Mouse (Mus musculus) gastrocnemius, postnatal 36 days (tissue): ENCODE measurements around the gene Egr4. TPM values are rescaled to one million over a fixed set of nuclear protein-coding genes. Genes with fewer than 3 reads are reported as not detected.

Source experiments
- DNase-seq, 2 experiments: peaks; one replicate each; pipeline ENCODE4 v3.0.0; 2022
- intact Hi-C: fragments of 180-260 bp; cut with DNase I; formaldehyde crosslinking; loops from one replicate; pipeline ENCODE4 v1.15.1; 2025
- long read RNA-seq, 2 experiments: library from polyadenylated mRNA; stranded (forward); transcript quantifications; one replicate each; pipeline ENCODE4 v2.0.0; 2021
- total RNA-seq, 2 experiments: library from RNA; stranded (reverse); gene quantifications; 2 replicates each; pipeline ENCODE4 v1.2.3; 2021

Egr4 gene
- total RNA-seq: not detected
- long read RNA-seq, experiment 1: 0 reads
- long read RNA-seq, experiment 2: 0 reads

DNA sequence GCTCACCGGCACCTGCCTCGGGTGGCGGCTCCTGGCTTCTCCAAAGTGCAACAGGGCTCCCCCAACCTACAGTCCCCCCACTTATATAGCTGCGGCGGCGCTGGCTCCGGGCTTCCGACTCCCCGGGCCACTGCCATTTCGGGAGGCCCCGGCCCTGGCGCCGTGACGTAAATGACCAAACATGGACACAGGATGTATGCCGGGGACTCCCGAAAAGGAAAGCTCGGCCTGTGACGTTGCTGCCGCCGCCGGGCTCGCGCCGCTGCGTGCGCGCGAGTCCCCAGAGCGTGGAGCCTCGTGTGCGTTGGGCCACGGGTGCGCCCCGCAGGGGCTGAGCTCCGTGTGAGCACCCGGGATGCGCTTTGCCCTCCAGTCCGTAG, at the start of gene Egr4:
Gene Egr4, minus strand, starts transcription at position 59 of the 380 bp plus-strand sequence.
- DNase-seq: no peak
- intact Hi-C loops: no loop called here

GRCm38 (mm10) chr6:85562374-85562773, 49.0 kb upstream of the Egr4 start:
- DNase-seq: no peak
- intact Hi-C loops: no loop called here

GRCm38 (mm10) chr6:85547642-85548041, 34.3 kb upstream of the Egr4 start:
- no peak for DNase-seq
- intact Hi-C loops: no loop called here

DNA sequence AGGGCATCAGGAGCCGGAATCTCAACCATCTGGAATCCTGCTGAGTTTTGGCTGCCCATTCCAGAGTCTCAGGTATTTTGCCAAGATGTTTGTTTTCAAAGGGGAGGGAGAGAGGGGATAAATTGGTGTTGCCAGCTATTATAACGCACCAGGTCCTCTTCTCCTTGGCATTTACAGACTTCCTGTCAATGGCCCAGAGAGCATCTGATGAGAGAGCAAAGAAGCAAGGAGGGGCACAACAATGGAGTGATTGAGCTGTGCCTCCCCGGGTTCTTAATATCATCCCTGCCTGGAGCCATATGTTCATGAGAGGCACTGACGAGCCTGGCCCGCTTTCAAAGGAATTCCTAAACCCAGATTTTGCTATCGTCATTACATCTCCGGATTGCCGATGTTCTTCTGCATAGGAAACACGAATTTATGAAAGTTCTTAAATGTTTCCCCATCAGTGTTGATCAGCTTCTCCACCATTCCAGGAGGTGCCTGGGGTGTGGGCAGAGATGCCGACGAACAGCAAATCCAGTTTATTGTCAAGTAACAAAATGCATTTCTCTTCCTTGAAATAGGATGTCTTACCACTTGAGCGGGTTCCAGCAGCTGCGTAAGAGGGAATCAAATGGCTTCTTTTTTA, 31.0 kb upstream of the Egr4 start:
- intact Hi-C loops: no loop called here
- no peak for DNase-seq

- intact Hi-C loops: no loop called here
- no peak for DNase-seq
These were observed 30.2 kb upstream of the Egr4 start for GRCm38 (mm10) chr6:85543351-85544175.

- DNase-seq: no peak
- intact Hi-C loops: no loop called here
These were observed 9.4 kb upstream of the Egr4 start for GRCm38 (mm10) chr6:85522825-85523224.

- no peak for DNase-seq
- intact Hi-C loops: no loop called here
These were observed 8.6 kb upstream of the Egr4 start for GRCm38 (mm10) chr6:85522026-85522425.

DNA sequence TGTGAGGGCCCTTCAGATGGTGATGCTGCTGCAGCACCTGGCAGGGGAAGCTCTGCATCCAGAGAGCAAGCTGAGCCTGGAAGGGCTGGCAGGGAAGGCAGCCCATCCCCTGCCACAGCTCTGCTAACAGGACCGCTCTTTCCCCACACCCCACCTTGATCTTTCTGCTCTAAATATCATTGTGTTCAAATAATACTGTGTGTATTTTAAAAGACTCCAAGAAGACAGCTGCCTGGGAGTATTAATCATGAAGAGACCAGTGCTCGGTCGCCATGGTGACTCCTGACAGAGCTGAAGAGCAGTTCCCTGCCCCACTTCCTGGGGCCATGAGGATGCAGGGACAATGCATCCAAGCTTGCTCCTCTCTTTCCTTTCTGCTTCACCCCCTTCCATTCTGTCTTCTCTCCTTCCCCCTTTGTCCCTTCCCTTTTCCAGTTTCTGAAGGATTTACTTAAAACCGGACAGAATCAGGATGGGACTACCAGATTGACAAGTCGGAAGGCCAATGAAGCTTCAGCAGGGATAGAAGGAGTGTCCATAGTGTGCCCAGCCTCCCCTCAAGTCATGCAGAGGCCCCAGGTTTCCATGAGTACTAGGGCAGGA, 4.8 kb upstream of the Egr4 start:
- intact Hi-C loops: no loop called here
- no peak for DNase-seq

GRCm38 (mm10) chr6:85515941-85516340, 2.6 kb upstream of the Egr4 start:
- DNase-seq: no peak
- intact Hi-C loops: no loop called here

DNA sequence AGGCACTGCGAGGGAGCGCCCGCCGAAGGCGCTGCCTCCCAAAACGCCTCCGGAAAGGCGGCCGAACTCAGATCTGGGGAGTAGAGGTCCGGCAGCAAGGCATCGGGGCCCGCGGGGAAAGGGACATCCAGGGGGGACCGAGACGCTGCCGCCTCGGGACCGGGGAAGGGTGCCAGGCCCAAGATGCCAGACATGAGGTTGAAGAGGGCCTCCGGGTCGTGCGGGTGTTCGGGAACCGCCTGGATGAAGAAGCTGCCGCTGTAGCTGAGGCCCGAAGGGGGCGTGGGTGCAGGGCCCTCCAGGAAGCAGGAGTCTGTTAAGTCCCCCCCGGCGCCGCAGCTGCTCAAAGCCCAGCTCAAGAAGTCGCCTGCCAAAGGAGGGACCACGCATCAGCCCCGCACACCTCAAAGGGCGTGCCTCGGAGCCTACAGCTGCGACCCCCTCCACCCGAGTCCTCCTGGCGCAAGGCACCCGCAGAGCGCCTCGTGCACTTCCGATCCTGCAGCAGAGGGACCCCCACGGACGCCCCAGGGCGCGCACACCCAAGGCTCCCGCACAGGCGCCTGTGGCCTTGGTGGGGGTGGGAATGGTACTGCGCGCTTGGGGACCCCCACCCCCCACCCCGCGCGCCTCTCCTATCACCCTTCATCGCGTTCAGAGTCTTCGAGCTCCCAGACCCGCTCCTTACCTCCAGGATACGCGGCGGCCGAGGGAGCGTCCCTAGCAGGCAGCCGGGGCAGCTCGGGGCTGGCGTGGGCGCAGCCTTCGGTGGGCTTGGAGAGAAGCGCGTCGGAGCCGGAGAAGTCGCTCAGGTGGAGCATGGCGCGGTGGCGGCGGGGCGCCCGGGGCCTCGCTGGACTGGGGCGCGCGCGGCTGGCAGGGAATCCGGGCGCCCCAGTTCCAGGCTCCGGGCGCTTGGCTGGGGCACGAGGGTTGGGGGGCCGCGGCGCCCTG, 535 bp downstream of the Egr4 start:
- DNase-seq: no peak
- intact Hi-C loops: no loop called here

- no peak for DNase-seq
- intact Hi-C loops: no loop called here
These were observed 1.3 kb downstream of the Egr4 start for GRCm38 (mm10) chr6:85512056-85512440.

DNA sequence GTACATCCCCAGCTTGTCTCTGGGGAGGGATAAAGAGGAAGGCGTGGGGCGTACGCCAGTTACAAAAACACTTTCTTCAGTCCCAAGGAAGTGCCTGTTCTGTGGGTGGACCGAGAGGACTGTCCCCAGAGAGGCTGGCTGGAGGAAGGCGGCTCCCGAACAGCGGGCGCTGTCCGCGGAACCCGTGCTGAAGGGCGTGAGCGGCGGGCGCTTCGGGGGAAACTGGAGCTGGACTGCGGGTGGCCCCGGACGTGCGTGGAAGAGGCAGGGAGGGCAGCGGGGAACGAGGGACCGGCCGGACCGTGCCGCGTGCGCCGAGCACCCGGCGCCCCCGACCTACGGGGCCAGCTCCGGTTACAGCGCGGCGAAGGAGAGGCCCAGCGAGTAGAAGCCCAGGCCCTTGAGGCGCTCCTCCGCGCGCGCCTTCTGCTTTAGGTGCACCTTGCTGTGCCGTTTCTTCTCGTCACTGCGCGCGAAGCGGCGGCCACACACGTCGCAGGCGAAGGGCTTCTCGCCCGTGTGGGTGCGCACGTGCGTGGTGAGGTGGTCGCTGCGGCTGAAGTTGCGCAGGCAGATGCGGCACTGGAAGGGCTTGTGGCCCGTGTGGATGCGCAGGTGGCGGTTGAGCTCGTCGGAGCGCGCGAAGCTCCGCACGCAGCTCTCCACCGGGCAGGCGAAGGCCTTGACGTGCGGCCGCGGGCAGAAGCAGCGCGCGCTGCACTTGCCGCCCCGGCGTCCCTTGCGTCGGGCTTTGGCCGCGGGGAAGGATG, 1.9 kb downstream of the Egr4 start:
- DNase-seq: no peak
- intact Hi-C loops: no loop called here

GRCm38 (mm10) chr6:85510476-85510875, 2.9 kb downstream of the Egr4 start:
- intact Hi-C loops: no loop called here
- no peak for DNase-seq

- intact Hi-C loops: no loop called here
- no peak for DNase-seq
These were observed 4.8 kb downstream of the Egr4 start for GRCm38 (mm10) chr6:85508602-85509001.

DNA sequence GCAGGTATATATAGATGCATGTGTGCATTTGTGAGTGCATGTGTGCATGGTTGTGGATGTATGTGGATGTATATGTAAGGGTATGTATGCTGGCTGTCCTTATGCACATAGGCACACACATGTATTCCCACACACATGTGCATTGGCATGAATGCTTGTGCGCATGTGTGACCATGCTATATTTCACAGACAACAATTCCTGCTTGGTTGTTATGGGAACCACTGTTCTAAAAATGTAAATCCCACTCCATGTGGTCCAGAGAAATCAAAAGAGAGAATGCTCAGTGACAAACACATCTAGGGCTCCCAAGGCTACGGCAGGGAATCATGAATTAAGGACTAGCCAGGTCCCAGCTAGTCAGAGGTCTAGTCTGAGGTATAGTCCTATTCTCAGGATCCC, 8.5 kb downstream of the Egr4 start:
- no peak for DNase-seq
- intact Hi-C loops: no loop called here

- DNase-seq: no peak
- intact Hi-C loops: no loop called here
These were observed 10.5 kb downstream of the Egr4 start, which contains the start of gene Fbxo41 for GRCm38 (mm10) chr6:85502911-85503250. Gene Fbxo41 (minus strand): TSS chr6:85502994.

- DNase-seq: no peak
- intact Hi-C loops: no loop called here
These were observed 11.1 kb downstream of the Egr4 start for GRCm38 (mm10) chr6:85502103-85502910.

DNA sequence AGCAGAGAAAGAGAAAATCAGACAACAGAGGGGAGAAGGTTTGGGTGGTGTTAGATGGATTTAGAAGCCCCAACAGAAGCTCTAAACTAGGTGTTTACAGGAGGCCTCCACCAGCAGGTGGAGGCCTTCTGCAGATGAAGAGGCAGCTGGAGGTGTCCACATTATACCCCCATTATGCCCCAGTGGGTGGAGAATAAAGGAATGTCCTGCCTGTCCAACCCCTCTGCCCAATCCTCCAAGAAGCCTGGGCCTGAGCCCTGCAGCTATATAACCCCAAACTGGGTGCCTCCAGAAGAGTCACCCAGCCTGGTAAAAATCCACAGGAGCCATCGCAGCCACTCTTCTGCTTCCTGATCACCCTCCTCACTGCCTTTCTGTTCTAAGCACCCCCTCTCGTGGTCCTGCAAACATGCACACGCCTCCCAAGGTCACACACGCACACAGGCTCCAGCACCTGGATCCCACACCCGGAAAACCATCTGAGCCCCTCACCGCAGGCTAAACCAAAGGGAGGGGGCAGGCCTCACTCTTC, 11.8 kb downstream of the Egr4 start:
- DNase-seq: no peak
- intact Hi-C loops: no loop called here

DNA sequence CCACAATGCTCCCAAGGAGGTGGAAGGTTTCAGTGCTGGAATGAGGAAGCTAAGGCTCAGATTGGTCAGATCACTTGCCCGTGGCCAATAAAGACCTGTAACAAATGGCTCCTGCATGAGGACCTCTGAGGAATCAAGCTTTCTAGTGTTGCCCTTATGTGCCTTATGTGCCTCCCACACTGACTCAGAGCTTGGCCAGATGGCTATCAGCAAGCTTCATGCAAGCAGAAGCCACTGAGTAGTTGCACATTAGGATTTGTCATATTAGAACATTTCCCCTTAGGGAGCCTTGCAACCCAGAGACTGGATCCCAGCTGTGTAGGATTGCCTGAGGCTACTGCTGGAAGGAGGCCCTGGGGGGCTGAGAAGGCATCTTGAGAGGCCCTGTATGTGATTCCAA, 13.0 kb downstream of the Egr4 start:
- no peak for DNase-seq
- intact Hi-C loops: no loop called here
